Mouse (Mus musculus): ENCODE measurements at regions not wholly inside any gene's neighbourhood (a gene's known extent, or its start where the extent isn't known, plus 50 kb on each side); places are given as distances from the start of the nearest gene placed in this dataset.
A peak's percentile ranks its signal among the peaks of the same experiment; 100 is the strongest.

DNA sequence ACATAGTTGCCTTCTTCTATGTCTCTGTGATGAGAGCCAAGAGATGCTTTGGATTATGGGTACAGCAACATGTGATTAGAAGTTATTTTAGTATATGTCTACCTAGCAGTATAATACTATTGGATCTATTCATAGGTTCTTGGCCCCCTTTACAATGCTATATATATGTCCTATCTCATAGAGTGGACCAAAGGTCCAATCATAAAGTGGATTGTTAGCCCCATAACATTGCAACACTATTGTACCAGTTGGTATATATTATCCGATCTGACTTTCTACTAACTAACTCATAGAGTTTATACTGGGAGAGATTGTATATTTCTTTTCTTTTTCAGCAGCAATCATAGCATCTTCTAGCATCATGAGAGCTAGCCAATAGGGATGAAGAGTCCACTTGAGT lies 491.7 kb upstream of the Zeb2 start:
- TF ChIP-seq CTCF (IDR thresholded peaks at IDR 0.05; ENCODE audit: low read depth), result no peak
- Histone ChIP-seq H3K4me2 (replicated peaks; ENCODE audit: low read depth) (no peak overlapping the region), H3K4me1 (replicated peaks; ENCODE audit: control insufficient read depth, insufficient read depth, low read length) (no peaks in the 10 kb centered on the region), H3K9me3 (ENCODE audit: control insufficient read depth) (no peaks in the 10 kb centered on the region), H3K27ac (ENCODE audit: low read depth, low read length) (no peak overlapping the region), H3K9ac (ENCODE audit: low read depth, low read length) (no peak overlapping the region), H3K4me3 (ENCODE audit: low read depth, low read length) (no peak overlapping the region), H3K27me3 (replicated peaks; ENCODE audit: control insufficient read depth, insufficient read depth, low read length) (no peaks in the 10 kb centered on the region), H3K36me3 (ENCODE audit: control insufficient read depth, insufficient read depth) (no peaks in the 10 kb centered on the region)
- 63% methylated on average over 1 of the region's 1 CpGs for WGBS
- ATAC-seq, result peak; percentile 72

DNA sequence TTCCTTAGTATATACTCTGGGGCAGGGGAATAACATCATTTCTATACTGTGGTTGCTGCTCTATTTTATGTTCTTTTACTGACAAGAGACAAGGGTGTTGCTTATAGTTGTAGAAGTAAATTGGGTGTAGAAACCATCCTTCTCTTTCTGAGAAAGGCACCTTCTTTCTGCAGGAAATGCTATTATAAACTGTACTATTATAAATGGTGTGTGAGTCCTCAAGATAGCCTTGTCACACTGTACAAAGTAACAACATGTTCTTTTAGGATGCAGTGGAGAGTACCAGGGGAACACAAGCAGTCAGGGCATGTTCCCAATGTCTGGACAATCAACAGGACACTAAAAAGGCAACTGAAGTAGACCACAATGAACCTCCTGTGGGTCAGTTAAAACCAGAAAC lies 490.2 kb upstream of the Zeb2 start:
- no peak for ATAC-seq
- Histone ChIP-seq H3K4me1 (replicated peaks; ENCODE audit: control insufficient read depth, insufficient read depth, low read length) (no peaks in the 10 kb centered on the region), H3K27me3 (replicated peaks; ENCODE audit: control insufficient read depth, insufficient read depth, low read length) (no peaks in the 10 kb centered on the region), H3K27ac (ENCODE audit: low read depth, low read length) (no peak overlapping the region), H3K4me2 (replicated peaks; ENCODE audit: low read depth) (no peak overlapping the region), H3K4me3 (ENCODE audit: low read depth, low read length) (no peak overlapping the region), H3K9ac (ENCODE audit: low read depth, low read length) (no peak overlapping the region), H3K36me3 (ENCODE audit: control insufficient read depth, insufficient read depth) (no peaks in the 10 kb centered on the region), H3K9me3 (ENCODE audit: control insufficient read depth) (no peaks in the 10 kb centered on the region)
- TF ChIP-seq CTCF (IDR thresholded peaks at IDR 0.05; ENCODE audit: low read depth), result no peak

DNA sequence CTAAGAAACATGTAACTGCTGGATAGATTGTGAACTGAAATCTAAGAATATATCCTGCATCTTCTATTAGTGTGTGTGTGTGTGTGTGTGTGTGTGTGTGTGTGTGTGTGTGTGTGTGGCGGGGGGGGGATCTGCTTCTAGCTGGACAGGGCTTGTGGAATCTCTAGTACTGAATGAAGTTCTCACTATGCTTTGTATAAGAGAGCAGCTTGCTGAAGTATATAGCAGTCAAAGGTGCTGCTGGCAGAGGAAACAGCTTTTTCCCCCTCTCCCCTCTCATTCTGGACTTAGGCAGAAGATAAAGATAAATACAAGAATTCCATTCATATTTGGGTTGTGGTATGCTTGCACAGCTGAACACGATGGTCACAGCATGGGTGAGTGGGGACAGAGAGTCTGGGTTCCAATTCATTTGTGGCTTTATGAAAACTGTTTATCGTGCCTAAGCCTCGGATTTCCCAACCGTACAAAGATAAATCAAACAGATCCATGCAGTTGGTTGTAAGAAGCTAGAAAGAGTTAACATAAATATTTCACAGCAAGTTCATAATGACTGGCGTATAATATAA lies 484.2 kb upstream of the Zeb2 start:
- TF ChIP-seq CTCF (IDR thresholded peaks at IDR 0.05; ENCODE audit: low read depth), result no peak
- Histone ChIP-seq H3K36me3 (ENCODE audit: control insufficient read depth, insufficient read depth) (no peaks in the 10 kb centered on the region), H3K27me3 (replicated peaks; ENCODE audit: control insufficient read depth, insufficient read depth, low read length) (no peaks in the 10 kb centered on the region), H3K4me3 (ENCODE audit: low read depth, low read length) (no peak overlapping the region), H3K4me1 (replicated peaks; ENCODE audit: control insufficient read depth, insufficient read depth, low read length) (no peaks in the 10 kb centered on the region), H3K27ac (ENCODE audit: low read depth, low read length) (no peak overlapping the region), H3K9me3 (ENCODE audit: control insufficient read depth) (no peaks in the 10 kb centered on the region), H3K4me2 (replicated peaks; ENCODE audit: low read depth) (no peak overlapping the region), H3K9ac (ENCODE audit: low read depth, low read length) (no peak overlapping the region)
- ATAC-seq, result no peak
- WGBS, result 50% methylated on average over 6 of the region's 6 CpGs

DNA sequence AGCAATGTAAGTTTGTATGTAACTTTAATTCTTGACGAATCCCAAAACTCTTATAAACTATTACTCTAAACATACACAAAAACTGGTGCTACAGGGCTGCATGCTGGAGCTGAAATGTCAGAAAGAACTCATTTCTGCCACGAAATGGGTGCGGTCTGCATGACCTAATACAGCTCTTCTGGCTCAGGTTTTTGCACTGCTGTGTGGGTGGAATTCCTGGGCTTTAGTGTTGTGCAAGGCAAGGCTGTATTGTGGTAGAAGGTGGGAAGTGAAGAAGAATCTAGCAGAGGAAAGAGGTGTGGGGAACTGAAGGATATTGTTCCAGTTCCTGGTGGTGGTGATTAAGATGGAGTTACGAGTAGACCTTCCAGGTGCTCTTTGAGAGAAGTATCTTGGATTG lies 476.6 kb upstream of the Zeb2 start:
- Histone ChIP-seq H3K36me3 (ENCODE audit: control insufficient read depth, insufficient read depth) (no peaks in the 10 kb centered on the region), H3K4me3 (ENCODE audit: low read depth, low read length) (no peak overlapping the region), H3K27ac (ENCODE audit: low read depth, low read length) (no peak overlapping the region), H3K27me3 (replicated peaks; ENCODE audit: control insufficient read depth, insufficient read depth, low read length) (no peaks in the 10 kb centered on the region), H3K9me3 (ENCODE audit: control insufficient read depth) (no peaks in the 10 kb centered on the region), H3K4me1 (replicated peaks; ENCODE audit: control insufficient read depth, insufficient read depth, low read length) (no peaks in the 10 kb centered on the region), H3K9ac (ENCODE audit: low read depth, low read length) (no peak overlapping the region), H3K4me2 (replicated peaks; ENCODE audit: low read depth) (no peak overlapping the region)
- no peak for TF ChIP-seq CTCF (IDR thresholded peaks at IDR 0.05; ENCODE audit: low read depth)
- 76% methylated on average over 4 of the region's 4 CpGs for WGBS
- no peak for ATAC-seq

DNA sequence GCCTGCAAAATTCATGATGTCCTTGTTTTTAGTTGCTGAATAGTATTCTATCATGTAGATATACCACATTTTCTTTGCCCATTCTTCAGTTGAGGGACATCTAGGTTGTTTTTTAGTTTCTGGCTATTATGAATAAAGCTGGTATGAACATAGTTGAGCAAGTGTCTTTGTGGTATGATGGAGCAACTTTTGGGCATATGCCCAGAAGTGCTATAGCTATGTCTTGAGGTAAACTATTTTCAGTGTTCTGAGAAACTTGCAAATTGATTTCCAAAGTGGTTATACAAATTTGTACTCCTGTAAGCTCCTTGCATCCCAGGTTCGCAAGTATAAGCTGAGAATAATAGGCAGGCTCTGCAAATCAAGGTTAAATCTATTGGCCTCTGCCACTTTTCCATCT lies 473.8 kb upstream of the Zeb2 start:
- Histone ChIP-seq H3K4me1 (replicated peaks; ENCODE audit: control insufficient read depth, insufficient read depth, low read length) (no peaks in the 10 kb centered on the region), H3K36me3 (ENCODE audit: control insufficient read depth, insufficient read depth) (no peaks in the 10 kb centered on the region), H3K9me3 (ENCODE audit: control insufficient read depth) (no peaks in the 10 kb centered on the region), H3K4me3 (ENCODE audit: low read depth, low read length) (no peak overlapping the region), H3K27me3 (replicated peaks; ENCODE audit: control insufficient read depth, insufficient read depth, low read length) (no peaks in the 10 kb centered on the region), H3K9ac (ENCODE audit: low read depth, low read length) (no peak overlapping the region), H3K27ac (ENCODE audit: low read depth, low read length) (no peak overlapping the region), H3K4me2 (replicated peaks; ENCODE audit: low read depth) (no peak overlapping the region)
- ATAC-seq, result no peak
- 89% methylated on average over 1 of the region's 1 CpGs for WGBS
- TF ChIP-seq CTCF (IDR thresholded peaks at IDR 0.05; ENCODE audit: low read depth), result no peak

DNA sequence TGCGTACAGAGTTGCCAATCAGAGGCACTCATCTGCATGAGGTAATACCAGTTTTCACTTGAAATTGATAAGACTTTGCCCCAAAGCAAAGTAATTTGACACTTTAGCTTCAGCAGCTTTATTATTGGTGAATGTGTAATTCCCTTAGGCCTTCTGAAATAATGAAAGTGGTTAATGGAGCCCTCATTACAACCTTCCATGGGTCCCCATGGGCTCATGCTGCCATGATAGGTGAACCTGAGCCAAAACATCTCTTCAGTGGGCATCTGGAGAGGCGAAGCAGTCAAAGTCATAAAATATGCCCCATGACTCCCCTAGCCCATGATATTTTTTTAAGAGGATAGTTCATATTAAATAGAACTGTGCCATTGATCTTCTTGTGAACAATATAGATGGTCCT lies 471.1 kb upstream of the Zeb2 start:
- Histone ChIP-seq H3K27ac (ENCODE audit: low read depth, low read length) (no peak overlapping the region), H3K4me1 (replicated peaks; ENCODE audit: control insufficient read depth, insufficient read depth, low read length) (no peaks in the 10 kb centered on the region), H3K4me3 (ENCODE audit: low read depth, low read length) (no peak overlapping the region), H3K9ac (ENCODE audit: low read depth, low read length) (no peak overlapping the region), H3K4me2 (replicated peaks; ENCODE audit: low read depth) (no peak overlapping the region), H3K9me3 (ENCODE audit: control insufficient read depth) (no peaks in the 10 kb centered on the region), H3K36me3 (ENCODE audit: control insufficient read depth, insufficient read depth) (no peaks in the 10 kb centered on the region), H3K27me3 (replicated peaks; ENCODE audit: control insufficient read depth, insufficient read depth, low read length) (no peaks in the 10 kb centered on the region)
- no peak for TF ChIP-seq CTCF (IDR thresholded peaks at IDR 0.05; ENCODE audit: low read depth)
- ATAC-seq, result no peak
- 96% methylated on average over 2 of the region's 2 CpGs for WGBS

DNA sequence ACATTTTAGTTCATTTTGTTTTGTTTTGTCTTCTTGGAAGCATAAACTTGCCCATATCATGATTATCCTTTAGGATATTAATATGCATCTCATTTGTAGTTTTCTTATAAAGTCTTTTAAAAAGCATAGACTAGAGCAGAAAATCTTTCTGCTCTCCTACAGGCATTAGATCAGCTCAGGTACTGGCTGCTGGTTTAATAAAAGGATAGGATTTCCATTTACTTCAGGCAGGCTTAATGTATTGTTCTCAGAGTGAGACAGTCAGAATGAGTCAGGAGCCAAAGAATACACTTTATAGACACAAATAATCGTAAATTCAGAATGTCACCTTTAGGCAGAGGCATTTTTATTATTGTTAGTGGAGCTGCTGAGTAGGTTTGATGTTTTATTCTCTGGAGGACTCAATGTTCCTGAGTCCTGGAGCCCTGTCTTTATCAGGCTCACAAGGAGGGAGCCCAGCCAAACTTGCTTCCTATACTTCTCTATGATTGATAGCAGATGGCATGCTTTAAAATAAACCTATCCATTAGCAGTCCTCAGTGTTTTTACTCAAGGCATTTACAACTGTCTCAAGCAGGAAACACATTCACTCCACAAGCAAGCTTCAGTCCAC lies 469.5 kb upstream of the Zeb2 start:
- Histone ChIP-seq H3K36me3 (ENCODE audit: control insufficient read depth, insufficient read depth) (no peaks in the 10 kb centered on the region), H3K27me3 (replicated peaks; ENCODE audit: control insufficient read depth, insufficient read depth, low read length) (no peaks in the 10 kb centered on the region), H3K4me2 (replicated peaks; ENCODE audit: low read depth) (no peak overlapping the region), H3K9ac (ENCODE audit: low read depth, low read length) (no peak overlapping the region), H3K4me3 (ENCODE audit: low read depth, low read length) (no peak overlapping the region), H3K4me1 (replicated peaks; ENCODE audit: control insufficient read depth, insufficient read depth, low read length) (no peaks in the 10 kb centered on the region), H3K9me3 (ENCODE audit: control insufficient read depth) (no peaks in the 10 kb centered on the region), H3K27ac (ENCODE audit: low read depth, low read length) (no peak overlapping the region)
- no peak for ATAC-seq
- TF ChIP-seq CTCF (IDR thresholded peaks at IDR 0.05; ENCODE audit: low read depth), result no peak
- 29% methylated on average over 1 of the region's 1 CpGs for WGBS
